Mouse (Mus musculus) neural tube, embryonic 11.5 days (tissue): ENCODE measurements around the gene Cers6. TPM values are rescaled to one million over a fixed set of nuclear protein-coding genes. Genes with fewer than 3 reads are reported as not detected.
A peak's percentile ranks its signal among the peaks of the same experiment; 100 is the strongest.

Experiments
- ATAC-seq: fragments of 200-750 bp; cut with Nextera tagmentation; 2 replicates; pipeline ENCODE4 v1.8.0; 2017; ENCODE audit warnings: moderate number of reproducible peaks, mild to moderate bottlenecking, moderate TSS enrichment, moderate library complexity; ENCODE audit not compliant: insufficient read depth, low FRiP score, low TSS enrichment
- DNase-seq: peaks from one replicate; pipeline ENCODE4 v3.0.0-alpha.2; 2015; ENCODE audit warnings: low spot score
- H3K27ac ChIP-seq: fragments of 300-500 bp; sonication (generic); 2 replicates; pipeline ENCODE4 v1.5.1; 2014; ENCODE audit warnings: low read depth, mild to moderate bottlenecking, low read length
- H3K27me3 ChIP-seq: fragments of 300-500 bp; sonication (generic); 2 replicates; pipeline ENCODE4 v1.6.1; 2014; ENCODE audit warnings: mild to moderate bottlenecking, low read length, mixed read lengths; ENCODE audit not compliant: control insufficient read depth, insufficient read depth
- H3K36me3 ChIP-seq: fragments of 300-500 bp; sonication (generic); 2 replicates; pipeline ENCODE4 v1.6.1; 2014; ENCODE audit warnings: mild to moderate bottlenecking, low read length, moderate library complexity, mixed read lengths; ENCODE audit not compliant: control insufficient read depth, insufficient read depth
- H3K4me1 ChIP-seq: fragments of 300-500 bp; sonication (generic); 2 replicates; pipeline ENCODE4 v1.6.1; 2014; ENCODE audit warnings: low read length, mixed read lengths; ENCODE audit not compliant: control insufficient read depth, insufficient read depth
- H3K4me2 ChIP-seq: fragments of 300-500 bp; sonication (generic); 2 replicates; pipeline ENCODE4 v1.6.1; 2014; ENCODE audit warnings: low read depth, mild to moderate bottlenecking, moderate library complexity
- H3K4me3 ChIP-seq: fragments of 300-500 bp; sonication (generic); 2 replicates; pipeline ENCODE4 v1.5.1; 2014; ENCODE audit warnings: low read depth, low read length
- H3K9ac ChIP-seq: fragments of 300-500 bp; sonication (generic); 2 replicates; pipeline ENCODE4 v1.6.1; 2014; ENCODE audit warnings: mild to moderate bottlenecking, low read length
- H3K9me3 ChIP-seq: fragments of 300-500 bp; sonication (generic); 2 replicates; pipeline ENCODE4 v1.6.1; 2016; ENCODE audit warnings: low read length; ENCODE audit not compliant: control insufficient read depth
- WGBS: fragments of 180-500 bp; shearing (Covaris S2); extraction: QIAGEN DNeasy Blood & Tissue Kit; methylation state at CpG from one replicate; pipeline ENCODE4 v1.1.7; 2014; 5-methylcytosine and 5-hydroxymethylcytosine counted together
- polyA plus RNA-seq: library from polyadenylated mRNA; unstranded; fragments of >200 nt; fragmentation: Nextera tagmentation; extraction: Ambion mirVana; gene quantifications from 2 replicates; pipeline ENCODE4 v1.2.1, GENCODE M21; 2014

Gene Cers6
- polyA plus RNA-seq, 1 experiment from 2014 or later: 64.9 TPM

DNA sequence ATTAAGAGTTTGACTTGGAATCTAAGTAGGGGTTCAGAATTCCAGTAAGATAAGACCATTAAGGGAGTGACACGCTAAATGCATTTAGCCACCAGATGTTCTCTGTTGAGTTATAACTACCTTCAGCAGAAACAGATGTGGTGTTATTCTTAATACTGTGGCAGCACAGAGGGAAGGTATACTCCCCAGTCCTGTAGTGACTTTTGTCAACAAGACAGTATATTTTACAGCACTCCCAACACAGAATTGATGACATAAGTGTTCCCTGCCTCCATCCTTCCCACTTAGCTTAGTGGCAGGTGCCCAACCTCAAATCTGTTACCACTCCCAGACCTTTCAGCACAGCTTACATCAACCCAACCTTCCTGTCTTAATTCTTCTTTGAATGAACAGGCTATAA, 219.5 kb downstream of the Cers6 start:
- Histone ChIP-seq H3K36me3 (no peaks in the 10 kb centered on the region), H3K4me3 (no peak overlapping the region), H3K27me3 (no peaks in the 10 kb centered on the region), H3K4me1 (no peaks in the 10 kb centered on the region; the same call in 1 of the 2 replicates), H3K9ac (no peak overlapping the region), H3K9me3 (no peaks in the 10 kb centered on the region), H3K27ac (no peak overlapping the region), H3K4me2 (no peak overlapping the region)
- WGBS: 92% methylated on average over 1 of the region's 1 CpGs
- DNase-seq (no peak), ATAC-seq (no peak)

DNA sequence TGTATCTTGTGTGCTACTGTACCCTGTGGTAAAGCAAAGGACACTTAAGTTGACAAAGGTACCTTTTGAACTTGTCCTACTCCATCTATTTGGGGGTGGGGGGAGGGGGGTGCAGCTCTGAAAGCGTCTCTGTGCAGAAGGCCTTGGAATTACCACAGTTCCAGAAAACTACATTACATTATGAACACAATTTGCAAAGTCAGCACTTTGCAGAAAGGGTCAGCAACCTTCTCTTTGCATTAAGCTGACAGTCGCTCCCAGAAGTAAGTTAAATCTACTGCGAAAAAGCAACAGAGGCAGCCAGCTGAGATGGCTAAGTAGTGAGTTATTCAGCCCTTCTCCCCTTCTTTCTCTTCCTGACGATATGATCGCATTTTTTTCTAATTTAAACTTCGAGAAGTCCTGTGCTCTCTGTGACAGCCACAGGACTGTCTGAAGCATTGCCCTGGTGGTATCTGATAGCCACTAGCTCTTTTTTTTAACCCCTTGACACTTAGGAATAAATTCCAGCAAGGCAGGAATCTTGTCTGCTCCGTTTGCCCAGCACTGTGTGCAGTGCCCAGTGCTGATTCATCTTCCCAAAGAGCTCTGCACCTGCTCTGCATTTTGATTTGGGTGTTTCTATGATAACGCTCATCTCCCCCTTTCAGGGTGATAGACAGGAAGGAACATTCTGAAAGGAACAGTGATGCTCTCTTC, 221.4 kb downstream of the Cers6 start:
- WGBS: 68% methylated on average over 8 of the region's 8 CpGs
- Histone ChIP-seq H3K9ac (no peak overlapping the region), H3K27ac (no peak overlapping the region), H3K4me1 (peaks cover 5% of the 10 kb centered on the region; the same call in 1 of the 2 replicates), H3K27me3 (no peaks in the 10 kb centered on the region), H3K4me2 (no peak overlapping the region), H3K4me3 (no peak overlapping the region), H3K36me3 (no peaks in the 10 kb centered on the region), H3K9me3 (no peaks in the 10 kb centered on the region)
- no peak for ATAC-seq
- DNase-seq: no peak

GRCm38 (mm10) chr2:69083198-69083509, 221.9 kb downstream of the Cers6 start:
- Histone ChIP-seq H3K4me2 (no peak overlapping the region), H3K36me3 (no peaks in the 10 kb centered on the region), H3K4me3 (no peak overlapping the region), H3K9me3 (no peaks in the 10 kb centered on the region), H3K27ac (no peak overlapping the region), H3K4me1 (peaks cover 5% of the 10 kb centered on the region; the same call in 1 of the 2 replicates), H3K9ac (no peak overlapping the region), H3K27me3 (no peaks in the 10 kb centered on the region)
- no peak for ATAC-seq
- WGBS: 93% methylated on average over 3 of the region's 3 CpGs
- no peak for DNase-seq

DNA sequence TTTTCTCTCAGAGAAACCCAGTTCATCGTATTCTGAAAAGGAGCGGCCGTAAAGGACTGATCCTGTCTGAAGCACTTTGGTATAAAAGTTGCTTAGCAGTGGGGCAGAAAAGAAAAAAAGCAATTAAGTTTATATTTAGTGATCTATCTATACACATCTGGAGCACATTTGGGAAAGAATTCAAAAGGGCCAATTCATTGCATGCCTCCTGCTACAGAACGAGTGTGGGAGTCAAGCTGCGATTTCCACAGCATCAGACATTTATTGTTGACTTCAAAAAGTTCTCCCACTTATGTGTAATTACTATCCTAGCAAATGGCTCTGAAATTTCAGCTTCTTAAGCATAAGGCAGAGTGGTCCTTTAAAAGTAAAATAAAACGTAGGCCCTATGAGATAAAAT, 223.2 kb downstream of the Cers6 start:
- no peak overlapping the region for H3K4me3 ChIP-seq
- ATAC-seq: no peak
- WGBS: 82% methylated on average over 6 of the region's 6 CpGs
- no peak for DNase-seq
- H3K27ac ChIP-seq: no peak overlapping the region
- H3K27me3 ChIP-seq: no peaks in the 10 kb centered on the region
- H3K9ac ChIP-seq: no peak overlapping the region
- H3K36me3 ChIP-seq: no peaks in the 10 kb centered on the region
- no peak overlapping the region for H3K4me2 ChIP-seq
- H3K4me1 ChIP-seq: peaks cover 5% of the 10 kb centered on the region; the same call in 1 of the 2 replicates
- H3K9me3 ChIP-seq: no peaks in the 10 kb centered on the region

GRCm38 (mm10) chr2:69086505-69087260, 225.4 kb downstream of the Cers6 start:
- Histone ChIP-seq H3K4me3 (no peak overlapping the region), H3K9ac (no peak overlapping the region), H3K4me2 (no peak overlapping the region), H3K36me3 (no peaks in the 10 kb centered on the region), H3K9me3 (no peaks in the 10 kb centered on the region), H3K4me1 (peaks cover 5% of the 10 kb centered on the region; the same call in 1 of the 2 replicates), H3K27me3 (no peaks in the 10 kb centered on the region), H3K27ac (no peak overlapping the region)
- DNase-seq (peak; percentile 35), ATAC-seq (0 out of 2 replicates have a peak, but pooled peaks have one; percentile 38)
- 59% methylated on average over 8 of the region's 8 CpGs for WGBS

GRCm38 (mm10) chr2:69095836-69096235, 234.6 kb downstream of the Cers6 start:
- no peaks in the 10 kb centered on the region for H3K27me3 ChIP-seq
- ATAC-seq: no peak

DNA sequence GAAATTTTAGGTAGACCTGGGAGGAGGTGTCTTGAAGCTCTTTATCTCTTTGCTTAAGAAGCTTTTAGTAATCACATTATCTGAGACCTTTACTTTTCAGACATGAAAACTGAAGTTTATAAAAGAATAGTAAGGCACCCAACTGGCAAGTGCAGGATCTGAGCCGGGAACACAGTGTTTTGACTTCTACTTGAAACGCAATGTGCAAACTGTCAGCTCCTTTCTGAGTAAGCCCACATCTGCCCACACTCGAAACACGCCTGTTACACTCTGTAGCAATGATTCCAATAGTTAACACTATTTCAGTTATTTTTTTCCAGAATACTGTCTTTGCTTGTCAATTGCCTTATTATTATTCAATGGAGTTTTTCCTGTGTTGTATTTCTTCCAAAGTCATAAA, 235.6 kb downstream of the Cers6 start:
- WGBS: 89% methylated on average over 4 of the region's 4 CpGs
- no peak for ATAC-seq
- H3K4me3 ChIP-seq: no peak overlapping the region

More at GRCm38 (mm10) chr2:69095836-69096235, 234.6 kb downstream of the Cers6 start:
- no peak overlapping the region for H3K9ac ChIP-seq
- DNase-seq: no peak
- no peaks in the 10 kb centered on the region for H3K36me3 ChIP-seq
- no peak overlapping the region for H3K27ac ChIP-seq
- no peaks in the 10 kb centered on the region for H3K9me3 ChIP-seq
- H3K4me3 ChIP-seq: no peak overlapping the region
- H3K4me2 ChIP-seq: no peak overlapping the region
- no peaks in the 10 kb centered on the region for H3K4me1 ChIP-seq

DNA sequence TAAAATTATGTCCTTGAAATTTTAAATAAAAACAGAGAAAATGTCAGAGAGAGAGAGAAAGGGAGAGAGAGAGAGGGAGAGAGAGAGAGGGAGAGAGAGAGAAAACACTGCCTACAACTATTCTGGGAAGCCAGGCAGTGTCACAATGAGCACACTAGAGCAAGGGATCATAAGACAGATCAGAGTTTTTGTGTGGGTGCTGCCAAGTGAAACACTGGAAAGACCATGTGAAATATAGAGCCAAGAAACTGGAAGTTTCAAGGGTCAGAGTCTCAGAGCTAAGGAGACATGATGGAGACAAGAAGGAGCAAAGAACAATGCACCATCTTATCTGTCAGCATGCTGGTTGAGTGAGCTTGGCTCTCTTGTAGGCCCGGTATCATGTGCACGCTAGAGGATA, 236.3 kb downstream of the Cers6 start:
- Histone ChIP-seq H3K27me3 (no peaks in the 10 kb centered on the region), H3K4me2 (no peak overlapping the region), H3K9me3 (no peaks in the 10 kb centered on the region), H3K36me3 (no peaks in the 10 kb centered on the region), H3K9ac (no peak overlapping the region), H3K27ac (no peak overlapping the region), H3K4me1 (no peaks in the 10 kb centered on the region), H3K4me3 (no peak overlapping the region)
- DNase-seq (no peak), ATAC-seq (no peak)
- WGBS: 97% methylated on average over 2 of the region's 2 CpGs

More for the DNA sequence above, 235.6 kb downstream of the Cers6 start:
- Histone ChIP-seq H3K4me1 (no peaks in the 10 kb centered on the region), H3K9me3 (no peaks in the 10 kb centered on the region), H3K9ac (no peak overlapping the region), H3K36me3 (no peaks in the 10 kb centered on the region), H3K27ac (no peak overlapping the region), H3K27me3 (no peaks in the 10 kb centered on the region), H3K4me2 (no peak overlapping the region)
- no peak for DNase-seq

DNA sequence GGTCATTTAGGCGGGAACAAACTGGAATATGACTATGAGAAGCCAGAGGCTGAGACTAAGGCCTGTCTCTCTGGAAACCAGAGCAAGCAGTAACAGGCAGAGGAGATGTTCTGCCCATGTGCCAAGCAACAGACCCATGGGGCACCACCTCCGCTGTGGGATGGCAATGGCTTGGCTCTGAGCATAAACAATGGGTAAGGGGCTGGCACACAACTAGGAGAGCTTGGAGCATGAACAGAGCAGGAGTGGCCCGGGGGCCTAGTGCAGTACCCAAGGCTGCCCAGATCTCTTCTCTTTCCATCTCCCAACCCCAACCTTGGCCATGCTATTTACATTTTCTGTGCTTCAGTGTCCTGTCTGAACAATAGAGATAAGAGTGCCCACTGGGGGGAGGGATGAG, 237.5 kb downstream of the Cers6 start:
- H3K9me3 ChIP-seq: no peaks in the 10 kb centered on the region
- no peak overlapping the region for H3K9ac ChIP-seq
- no peak for ATAC-seq
- no peaks in the 10 kb centered on the region for H3K27me3 ChIP-seq
- no peak overlapping the region for H3K4me3 ChIP-seq
- no peaks in the 10 kb centered on the region for H3K36me3 ChIP-seq
- no peak overlapping the region for H3K27ac ChIP-seq
- WGBS: 87% methylated on average over 3 of the region's 3 CpGs
- no peaks in the 10 kb centered on the region for H3K4me1 ChIP-seq
- no peak for DNase-seq
- H3K4me2 ChIP-seq: no peak overlapping the region
